Mouse (Mus musculus) hindbrain, postnatal 0 days (tissue): Measurements from ENCODE around the gene Dnajc6. TPM values are rescaled to one million over a fixed set of nuclear protein-coding genes. Genes with fewer than 3 reads are reported as not detected.
A peak's percentile ranks its signal among the peaks of the same experiment; 100 is the strongest.

Source experiments
- ATAC-seq: fragments of 200-750 bp; cut with Nextera tagmentation; 2 replicates; pipeline ENCODE4 v1.8.0; 2017; ENCODE audit warnings: mild to moderate bottlenecking, moderate TSS enrichment, moderate library complexity
- DNase-seq: peaks from one replicate; pipeline ENCODE4 v3.0.0-alpha.2; 2015; ENCODE audit warnings: low spot score
- H3K27ac ChIP-seq: fragments of 300-500 bp; sonication (generic); 2 replicates; pipeline ENCODE4 v1.5.1; 2014; ENCODE audit warnings: mild to moderate bottlenecking
- H3K27me3 ChIP-seq: fragments of 300-500 bp; sonication (generic); 2 replicates; pipeline ENCODE4 v1.6.1; 2014; ENCODE audit warnings: low read length, mixed read lengths; ENCODE audit not compliant: insufficient read depth
- H3K36me3 ChIP-seq: fragments of 300-500 bp; sonication (generic); 2 replicates; pipeline ENCODE4 v1.6.1; 2014; ENCODE audit warnings: low read length, mixed read lengths; ENCODE audit not compliant: insufficient read depth
- H3K4me1 ChIP-seq: fragments of 300-500 bp; sonication (generic); 2 replicates; pipeline ENCODE4 v1.6.1; 2014; ENCODE audit warnings: antibody characterized with exemption, low read length, mixed read lengths; ENCODE audit not compliant: insufficient read depth
- H3K4me2 ChIP-seq: fragments of 300-500 bp; sonication (generic); 2 replicates; pipeline ENCODE4 v1.6.1; 2014; ENCODE audit warnings: low read depth, mild to moderate bottlenecking, low read length, moderate library complexity, mixed read lengths
- H3K4me3 ChIP-seq: fragments of 300-500 bp; sonication (generic); 2 replicates; pipeline ENCODE4 v1.5.1; 2014; ENCODE audit warnings: low read length
- H3K9ac ChIP-seq: fragments of 300-500 bp; sonication (generic); replicated peaks from 2 replicates; pipeline ENCODE4 v1.6.1; 2014; ENCODE audit warnings: mild to moderate bottlenecking, low read length, moderate library complexity, mixed read lengths
- H3K9me3 ChIP-seq: fragments of 300-500 bp; sonication (generic); 2 replicates; pipeline ENCODE4 v1.6.1; 2016; ENCODE audit warnings: low read length, mixed read lengths
- CTCF ChIP-seq: IDR thresholded peaks from 2 replicates; pipeline ENCODE4 v1.5.1; 2016; ENCODE audit warnings: antibody characterized with exemption, control low read depth, low read depth
- WGBS: fragments of 180-500 bp; shearing (Covaris S2); extraction: QIAGEN DNeasy Blood & Tissue Kit; methylation state at CpG from one replicate; pipeline ENCODE4 v1.1.7; 2014; 5-methylcytosine and 5-hydroxymethylcytosine counted together
- polyA plus RNA-seq: library from polyadenylated mRNA; unstranded; fragments of >200 nt; fragmentation: Nextera tagmentation; extraction: Ambion mirVana; gene quantifications from 2 replicates; pipeline ENCODE4 v1.2.1, GENCODE M21; 2015
- total RNA-seq: library from RNA; depleted of rRNA; stranded (reverse); fragments of >200 nt; gene quantifications from 2 replicates; pipeline ENCODE4 v1.2.3, GENCODE M21; 2014

Dnajc6 gene
- total and polyA plus RNA-seq, 2 experiments from 2014 or later: 60.9 to 205 TPM

DNA sequence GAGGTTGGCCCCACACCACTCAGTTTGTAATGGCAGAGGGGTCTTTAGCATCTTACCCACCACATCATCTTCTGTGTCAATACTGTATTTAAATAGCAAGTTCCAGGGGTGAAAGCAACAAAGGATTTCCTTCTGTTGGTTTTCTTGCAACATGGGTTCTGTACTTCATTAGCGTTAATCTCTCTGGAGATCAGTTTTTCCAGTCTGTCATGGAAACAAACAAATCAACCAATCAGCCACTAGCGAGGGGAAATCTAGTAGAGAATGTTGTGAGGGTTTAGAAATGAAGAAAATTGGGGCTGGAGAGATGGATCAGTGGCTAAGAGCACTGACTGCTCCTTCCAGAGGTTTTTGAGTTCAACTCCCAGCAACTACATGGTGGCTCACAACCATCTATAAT is 9.5 kb downstream of the Dnajc6 start:
- Histone ChIP-seq H3K36me3 (no peaks in the 10 kb centered on the region), H3K27ac (no peak overlapping the region), H3K27me3 (no peaks in the 10 kb centered on the region), H3K4me3 (no peak overlapping the region), H3K4me2 (no peak overlapping the region), H3K4me1 (no peaks in the 10 kb centered on the region), H3K9me3 (no peaks in the 10 kb centered on the region), H3K9ac (no peak overlapping the region)
- no peak for TF ChIP-seq CTCF
- ATAC-seq (no peak), DNase-seq (no peak)
- WGBS: 62% methylated on average over 2 of the region's 2 CpGs

DNA sequence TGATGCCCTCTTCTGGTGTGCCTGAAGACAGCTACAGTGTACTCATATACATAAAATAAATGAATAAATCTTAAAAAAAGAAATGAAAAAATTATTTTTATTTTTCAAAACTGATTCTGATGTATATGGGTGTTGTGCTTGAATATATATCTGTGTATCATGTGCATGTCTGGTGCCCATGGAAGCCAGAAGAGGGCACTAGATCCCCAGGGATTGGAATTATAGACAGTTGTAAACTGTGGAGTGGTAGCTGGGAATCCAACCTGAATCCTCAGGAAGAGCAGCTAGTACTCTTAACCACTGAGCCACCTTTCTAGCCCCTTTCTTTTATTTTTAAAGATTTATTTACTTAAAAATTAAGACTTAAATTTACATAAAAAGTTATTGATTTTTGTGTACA is 9.9 kb downstream of the Dnajc6 start:
- peak; percentile 42 for DNase-seq
- H3K36me3 ChIP-seq: no peaks in the 10 kb centered on the region
- H3K27me3 ChIP-seq: no peaks in the 10 kb centered on the region
- no peak overlapping the region for H3K4me3 ChIP-seq
- H3K27ac ChIP-seq: no peak overlapping the region
- H3K4me2 ChIP-seq: no peak overlapping the region
- no peaks in the 10 kb centered on the region for H3K9me3 ChIP-seq
- peak; percentile 22; the same call in 1 of the 2 replicates for TF ChIP-seq CTCF
- no peak overlapping the region for H3K9ac ChIP-seq
- no peaks in the 10 kb centered on the region for H3K4me1 ChIP-seq
- 0 out of 2 replicates have a peak, but pooled peaks have one; percentile 37 for ATAC-seq

DNA sequence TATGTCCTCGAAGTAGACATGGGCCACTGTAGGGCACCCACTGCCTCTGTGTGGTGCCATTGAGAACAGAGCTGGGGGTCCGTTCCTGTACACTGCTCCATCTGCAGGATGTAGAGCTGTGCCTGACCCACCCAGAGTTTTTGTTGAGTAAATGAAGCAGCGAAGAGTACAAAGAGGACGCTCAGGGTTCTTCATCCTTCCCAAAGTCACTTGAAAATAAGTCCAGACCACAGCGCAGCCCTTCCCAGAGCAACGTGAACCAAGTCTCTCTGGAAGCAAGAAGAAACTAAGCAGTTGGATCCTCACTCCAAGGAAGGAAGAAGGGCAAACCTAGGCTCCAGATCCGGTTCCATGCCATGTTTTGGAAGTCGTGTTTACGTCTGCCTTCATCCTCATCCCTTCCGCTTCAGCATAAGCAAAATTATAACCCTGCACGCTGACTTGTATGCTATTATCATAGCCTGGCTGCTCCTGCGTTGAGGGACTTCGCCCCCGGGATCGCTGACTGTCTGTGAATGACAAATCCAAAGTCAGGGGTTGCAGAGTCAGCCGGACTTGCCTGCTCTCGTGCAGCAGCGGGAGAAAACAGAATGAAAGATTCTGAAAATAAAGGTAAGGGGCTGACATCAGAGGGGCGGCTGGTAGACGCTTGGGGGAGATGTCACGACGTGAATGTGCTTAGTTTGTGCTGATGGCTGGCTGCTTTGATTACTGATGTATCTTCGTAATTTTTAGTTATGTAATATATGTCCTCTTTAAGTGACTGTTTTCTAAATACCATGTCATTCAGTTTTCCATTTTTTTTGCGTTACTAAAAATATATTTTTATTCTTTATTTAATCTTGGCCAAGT is 11.3 kb downstream of the Dnajc6 start:
- Histone ChIP-seq H3K4me2 (peak overlapping the region; percentile 88), H3K4me3 (peak overlapping the region; percentile 54), H3K27ac (peak overlapping the region; percentile 64), H3K4me1 (no peaks in the 10 kb centered on the region), H3K9ac (peak overlapping the region; percentile 37; the same call in 1 of the 2 replicates), H3K9me3 (no peaks in the 10 kb centered on the region), H3K27me3 (no peaks in the 10 kb centered on the region), H3K36me3 (no peaks in the 10 kb centered on the region)
- WGBS: 7% methylated on average over 24 of the region's 24 CpGs
- ATAC-seq (peak; percentile 68), DNase-seq (peak; percentile 82)
- TF ChIP-seq CTCF: peak; percentile 14; the same call in 1 of the 2 replicates

DNA sequence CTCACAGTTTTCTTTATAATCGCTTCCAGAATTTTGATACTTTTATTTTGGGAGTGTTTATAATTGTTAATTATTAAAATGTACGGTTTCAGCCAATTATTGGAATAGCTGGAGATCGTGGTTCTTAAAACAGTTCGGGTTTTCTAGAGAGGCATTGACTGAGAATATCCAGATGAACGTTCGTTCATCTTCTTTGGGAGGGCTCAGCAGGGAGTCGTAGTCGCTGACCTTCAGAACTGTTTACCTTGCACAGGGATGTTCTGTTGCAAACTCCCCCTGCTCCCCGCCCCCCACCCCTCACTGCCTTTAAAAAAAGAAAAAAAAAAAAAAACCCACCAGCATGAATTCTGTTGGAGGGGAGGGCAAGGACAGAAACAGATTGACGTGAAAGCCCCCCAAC is 12.0 kb downstream of the Dnajc6 start:
- Histone ChIP-seq H3K36me3 (no peaks in the 10 kb centered on the region), H3K9ac (peak overlapping the region; percentile 57), H3K9me3 (no peaks in the 10 kb centered on the region), H3K27ac (peak overlapping the region; percentile 64), H3K4me2 (peak overlapping the region; percentile 88), H3K4me3 (peak overlapping the region; percentile 54), H3K27me3 (no peaks in the 10 kb centered on the region), H3K4me1 (no peaks in the 10 kb centered on the region)
- ATAC-seq (no peak), DNase-seq (peak; percentile 45)
- WGBS: 2% methylated on average over 10 of the region's 10 CpGs
- no peak for TF ChIP-seq CTCF

DNA sequence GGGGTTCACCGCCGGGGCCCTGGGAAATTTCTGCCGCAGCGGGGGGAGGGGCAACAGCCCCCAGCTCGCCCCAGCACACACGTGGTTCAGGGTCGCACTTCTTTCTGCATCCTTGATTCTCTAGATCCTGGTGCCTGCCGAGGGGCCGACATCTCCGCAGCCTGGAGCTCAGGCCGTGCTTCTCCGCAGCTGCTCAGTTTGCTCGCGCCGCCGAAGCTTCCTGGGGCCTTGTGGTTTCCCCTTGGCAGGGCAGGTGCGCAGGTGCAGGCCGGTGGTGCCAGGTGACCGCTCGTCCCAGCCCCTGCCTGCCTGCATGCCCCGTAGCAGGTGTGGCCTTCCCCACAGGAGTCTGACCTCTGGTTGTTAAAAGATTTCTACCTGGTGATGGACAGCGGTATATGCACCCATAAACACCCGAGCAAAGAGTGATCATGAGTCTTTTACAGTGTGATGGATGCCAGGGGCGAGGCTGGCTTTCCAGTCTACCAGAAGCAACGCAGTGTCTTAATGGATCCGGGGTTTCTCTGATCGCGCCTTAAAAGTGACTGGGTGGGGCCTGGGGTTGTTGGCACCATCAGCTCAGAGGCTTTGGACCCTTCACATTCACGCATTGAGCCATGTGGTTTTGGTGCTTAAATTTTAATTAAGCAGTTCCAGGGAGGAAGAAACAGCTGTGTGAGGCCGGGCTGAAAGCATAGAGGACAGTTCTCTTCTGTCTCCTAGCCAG is 12.6 kb downstream of the Dnajc6 start:
- no peaks in the 10 kb centered on the region for H3K27me3 ChIP-seq
- no peaks in the 10 kb centered on the region for H3K36me3 ChIP-seq
- DNase-seq (peak; percentile 54), ATAC-seq (peak; percentile 66)
- no peak for TF ChIP-seq CTCF
- peak overlapping the region; percentile 64 for H3K27ac ChIP-seq
- peak overlapping the region; percentile 57 for H3K9ac ChIP-seq
- no peaks in the 10 kb centered on the region for H3K9me3 ChIP-seq
- H3K4me3 ChIP-seq: peak overlapping the region; percentile 54
- H3K4me2 ChIP-seq: peak overlapping the region; percentile 88
- 1% methylated on average over 30 of the region's 30 CpGs for WGBS
- H3K4me1 ChIP-seq: no peaks in the 10 kb centered on the region

DNA sequence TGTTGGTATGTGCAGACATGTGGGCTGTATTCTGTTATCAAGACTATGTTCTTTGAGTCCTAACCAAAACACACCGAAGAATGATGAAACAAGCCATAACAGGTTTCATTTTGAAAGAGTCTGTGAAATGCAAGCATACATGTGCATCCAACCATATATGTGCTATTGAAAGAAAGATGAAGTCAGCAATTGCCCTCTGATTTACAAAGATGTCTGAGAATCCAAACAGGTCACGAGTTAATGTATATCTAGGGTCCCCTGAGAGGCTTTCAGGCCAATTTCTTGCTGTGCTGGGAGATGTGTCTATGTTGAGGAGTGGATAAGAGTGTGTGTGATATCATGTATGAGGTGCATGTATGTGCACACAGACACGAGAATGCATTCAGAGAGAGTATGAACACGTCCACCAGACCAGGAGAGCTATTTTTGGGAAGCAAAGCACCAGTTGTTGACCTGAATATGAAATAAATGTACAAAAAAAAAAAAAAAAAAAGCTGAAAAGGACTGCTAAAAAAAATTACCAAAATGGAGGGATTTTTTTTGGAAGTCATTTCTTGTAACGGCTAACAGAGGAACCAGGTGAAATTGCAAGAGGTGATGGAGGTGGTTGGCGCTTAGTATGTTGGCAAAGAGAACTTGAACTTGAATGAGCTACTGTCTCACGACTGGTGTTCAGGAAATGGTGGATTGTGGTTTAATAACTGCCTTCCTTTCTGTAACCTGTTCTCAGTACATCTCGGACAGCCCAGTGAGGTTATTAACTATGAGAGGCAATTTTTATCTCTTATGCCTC is 13.9 kb downstream of the Dnajc6 start:
- TF ChIP-seq CTCF: no peak
- 87% methylated on average over 8 of the region's 8 CpGs for WGBS
- Histone ChIP-seq H3K9ac (no peak overlapping the region), H3K4me2 (peak overlapping the region; percentile 88), H3K27ac (no peak overlapping the region), H3K4me3 (no peak overlapping the region; the same call in 1 of the 2 replicates), H3K4me1 (no peaks in the 10 kb centered on the region), H3K27me3 (no peaks in the 10 kb centered on the region), H3K9me3 (no peaks in the 10 kb centered on the region), H3K36me3 (no peaks in the 10 kb centered on the region)
- ATAC-seq (no peak), DNase-seq (no peak)
